Mouse (Mus musculus) megakaryocyte, embryonic 14.5 days (primary cell): ENCODE data around the gene Trmt112.

Experiments
- FLI1 ChIP-seq: IDR thresholded peaks from 2 replicates; pipeline ENCODE4 v1.6.1; 2012; ENCODE audit warnings: low read length, inconsistent platforms, mixed read lengths
- GATA1 ChIP-seq: IDR thresholded peaks from 3 replicates; pipeline ENCODE4 v1.6.1; 2012; ENCODE audit warnings: mixed read lengths, low read length, inconsistent platforms, borderline replicate concordance

- TF ChIP-seq GATA1 = no peak
- TF ChIP-seq FLI1 = no peak
Observed at GRCm38 (mm10) chr19:6928080-6928479, 18.6 kb downstream of the Trmt112 start.
